Mouse (Mus musculus) liver, embryonic 13.5 days (tissue): ENCODE results near the gene Thumpd1. TPM values are rescaled to one million over a fixed set of nuclear protein-coding genes. Genes with fewer than 3 reads are reported as not detected.
"Not testable (repeated sequence)": the region's sequence is repeated elsewhere in the genome, so short reads cannot be mapped to it uniquely, and the experiment has no call there.

Experiments
- ATAC-seq: fragments of 200-750 bp; cut with Nextera tagmentation; 2 replicates; pipeline ENCODE4 v1.8.0; 2017; ENCODE audit warnings: low read depth, mild to moderate bottlenecking, moderate number of reproducible peaks, moderate library complexity
- DNase-seq: peaks from one replicate; pipeline ENCODE4 v3.0.0; 2022
- H3K27ac ChIP-seq: fragments of 300-500 bp; sonication (generic); 2 replicates; pipeline ENCODE4 v1.5.1; 2015; ENCODE audit warnings: moderate library complexity, mild to moderate bottlenecking, inconsistent platforms
- H3K27me3 ChIP-seq: fragments of 300-500 bp; sonication (generic); 2 replicates; pipeline ENCODE4 v1.6.1; 2015; ENCODE audit warnings: mild to moderate bottlenecking, inconsistent platforms
- H3K36me3 ChIP-seq: fragments of 300-500 bp; sonication (generic); 2 replicates; pipeline ENCODE4 v1.6.1; 2015; ENCODE audit warnings: mild to moderate bottlenecking, inconsistent platforms
- H3K4me1 ChIP-seq: fragments of 300-500 bp; sonication (generic); replicated peaks from 2 replicates; pipeline ENCODE4 v1.6.1; 2015; ENCODE audit warnings: inconsistent platforms
- H3K4me2 ChIP-seq: fragments of 300-500 bp; sonication (generic); 2 replicates; pipeline ENCODE4 v1.6.1; 2015; ENCODE audit warnings: inconsistent platforms, mild to moderate bottlenecking, moderate library complexity
- H3K4me3 ChIP-seq: fragments of 300-500 bp; sonication (generic); replicated peaks from 2 replicates; pipeline ENCODE4 v1.5.1; 2015; ENCODE audit warnings: mild to moderate bottlenecking, inconsistent platforms
- H3K9ac ChIP-seq: fragments of 300-500 bp; sonication (generic); 2 replicates; pipeline ENCODE4 v1.6.1; 2015; ENCODE audit warnings: mild to moderate bottlenecking, inconsistent platforms
- H3K9me3 ChIP-seq: fragments of 300-500 bp; sonication (generic); replicated peaks from 2 replicates; pipeline ENCODE4 v1.6.1; 2016; ENCODE audit warnings: inconsistent platforms
- WGBS: fragments of 180-500 bp; shearing (Covaris S2); methylation state at CpG from one replicate; pipeline ENCODE4 v1.1.7; 2015; ENCODE audit not compliant: insufficient replicate concordance; 5-methylcytosine and 5-hydroxymethylcytosine counted together
- polyA plus RNA-seq: library from polyadenylated mRNA; unstranded; fragments of >200 nt; fragmentation: Nextera tagmentation; extraction: Ambion mirVana; gene quantifications from 2 replicates; pipeline ENCODE4 v1.2.1, GENCODE M21; 2015

The Thumpd1 gene
- polyA plus RNA-seq, 1 experiment from 2014 or later = 35.7 TPM

GRCm38 (mm10) chr7:119739798-119740468 is 19.3 kb upstream of the Thumpd1 start:
- WGBS = 3% methylated on average over 28 of the region's 44 CpGs
- not testable (repeated sequence) for H3K9ac ChIP-seq

DNA sequence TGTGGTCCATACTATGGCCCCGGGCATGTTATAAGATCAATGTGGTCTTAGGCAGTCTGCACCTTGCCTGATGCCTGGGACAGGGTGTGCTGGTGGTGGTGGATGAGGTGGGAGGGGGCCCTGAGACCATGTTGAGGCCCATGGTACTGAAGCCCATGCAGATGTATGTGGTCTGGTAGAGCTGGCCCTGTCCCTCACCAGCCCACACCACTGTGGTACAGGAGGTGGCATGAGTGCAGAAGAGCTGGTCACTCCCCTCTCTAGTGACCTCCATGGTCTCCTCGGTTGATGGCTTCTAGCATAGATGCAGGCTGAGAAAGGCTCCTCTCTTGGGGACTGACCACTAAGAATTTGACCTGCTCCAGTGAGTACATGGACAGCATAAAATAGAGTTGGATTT is 18.3 kb upstream of the Thumpd1 start:
- ATAC-seq = no peak
- H3K4me1 ChIP-seq = no peaks in the 10 kb centered on the region

More at GRCm38 (mm10) chr7:119739798-119740468, 19.3 kb upstream of the Thumpd1 start:
- Histone ChIP-seq H3K4me3 (peak overlapping the region; percentile 33; the same call in 1 of the 2 replicates), H3K27me3 (peaks cover 11% of the 10 kb centered on the region), H3K4me2 (peak overlapping the region; percentile 37; the same call in 1 of the 2 replicates)
- not testable (repeated sequence) for ATAC-seq, H3K4me1 ChIP-seq, DNase-seq, H3K27ac ChIP-seq, H3K36me3 ChIP-seq, H3K9me3 ChIP-seq

GRCm38 (mm10) chr7:119731262-119731661 is 10.7 kb upstream of the Thumpd1 start:
- not testable (repeated sequence) for ATAC-seq, H3K9me3 ChIP-seq, H3K9ac ChIP-seq, H3K4me2 ChIP-seq, DNase-seq, H3K4me3 ChIP-seq, H3K36me3 ChIP-seq, H3K27me3 ChIP-seq, H3K4me1 ChIP-seq, H3K27ac ChIP-seq
- 63% methylated on average over 4 of the region's 4 CpGs for WGBS

More for the DNA sequence above, 18.3 kb upstream of the Thumpd1 start:
- H3K27ac ChIP-seq = no peak overlapping the region
- peaks cover 11% of the 10 kb centered on the region for H3K27me3 ChIP-seq
- 0 out of 2 replicates have a peak, but pooled peaks cover 3% of the 10 kb centered on the region for H3K9me3 ChIP-seq
- H3K4me3 ChIP-seq = no peak overlapping the region
- no peak overlapping the region for H3K9ac ChIP-seq
- DNase-seq = no peak
- 74% methylated on average over 2 of the region's 2 CpGs for WGBS
- no peak overlapping the region for H3K4me2 ChIP-seq
- no peaks in the 10 kb centered on the region for H3K36me3 ChIP-seq

GRCm38 (mm10) chr7:119727621-119728020 is 7.0 kb upstream of the Thumpd1 start:
- DNase-seq = no peak
- Histone ChIP-seq H3K4me3 (no peak overlapping the region), H3K9me3 (no peaks in the 10 kb centered on the region), H3K4me1 (no peaks in the 10 kb centered on the region), H3K4me2 (no peak overlapping the region), H3K27me3 (no peaks in the 10 kb centered on the region), H3K9ac (no peak overlapping the region), H3K36me3 (no peaks in the 10 kb centered on the region), H3K27ac (no peak overlapping the region)
- ATAC-seq = no peak
- 61% methylated on average over 2 of the region's 2 CpGs for WGBS

DNA sequence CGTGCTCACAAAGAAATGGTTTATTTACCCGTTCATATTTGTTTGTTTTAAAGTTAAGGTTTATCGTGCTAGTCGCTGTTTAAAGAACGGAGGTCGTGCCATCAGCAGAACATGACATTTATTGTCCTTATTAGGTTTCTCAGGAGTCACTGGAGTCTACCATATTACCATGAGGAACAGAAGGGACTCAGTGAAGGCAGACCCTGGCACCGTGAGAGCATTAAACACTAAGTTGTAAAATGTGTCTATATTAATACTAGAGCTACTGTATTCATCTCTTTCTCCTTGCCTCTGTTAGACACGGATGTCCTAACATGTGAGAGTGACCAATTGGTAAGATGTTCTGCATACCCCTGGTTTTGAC is 331 bp upstream of the Thumpd1 start:
- DNase-seq (no peak), ATAC-seq (peak; percentile 16; the same call in 1 of the 2 replicates)
- no peaks in the 10 kb centered on the region for H3K27me3 ChIP-seq
- peak overlapping the region; percentile 82 for H3K9ac ChIP-seq
- H3K4me1 ChIP-seq = peaks cover 13% of the 10 kb centered on the region
- H3K4me3 ChIP-seq = peak overlapping the region; percentile 87
- H3K4me2 ChIP-seq = peak overlapping the region; percentile 79
- H3K9me3 ChIP-seq = no peaks in the 10 kb centered on the region
- peaks cover 27% of the 10 kb centered on the region for H3K36me3 ChIP-seq
- WGBS = 15% methylated on average over 8 of the region's 8 CpGs
- H3K27ac ChIP-seq = no peak overlapping the region

- H3K36me3 ChIP-seq = peaks cover 36% of the 10 kb centered on the region
- DNase-seq (no peak), ATAC-seq (no peak)
- H3K4me1 ChIP-seq = no peaks in the 10 kb centered on the region
- H3K4me2 ChIP-seq = no peak overlapping the region
- H3K9me3 ChIP-seq = no peaks in the 10 kb centered on the region
- no peak overlapping the region for H3K9ac ChIP-seq
- no peak overlapping the region for H3K4me3 ChIP-seq
- H3K27ac ChIP-seq = no peak overlapping the region
- no peaks in the 10 kb centered on the region for H3K27me3 ChIP-seq
- 80% methylated on average over 7 of the region's 7 CpGs for WGBS
Measured at GRCm38 (mm10) chr7:119714111-119714510, 6.5 kb downstream of the Thumpd1 start.

- Histone ChIP-seq H3K27me3 (no peaks in the 10 kb centered on the region), H3K4me1 (no peaks in the 10 kb centered on the region), H3K9me3 (no peaks in the 10 kb centered on the region), H3K4me2 (no peak overlapping the region), H3K36me3 (no peaks in the 10 kb centered on the region), H3K9ac (no peak overlapping the region), H3K4me3 (no peak overlapping the region), H3K27ac (no peak overlapping the region)
- DNase-seq (no peak), ATAC-seq (no peak)
- whole genome bisulfite sequencing = 62% methylated on average over 1 of the region's 1 CpGs
Measured at GRCm38 (mm10) chr7:119694926-119695325, 25.7 kb downstream of the Thumpd1 start.

GRCm38 (mm10) chr7:119692302-119692701 is 28.3 kb downstream of the Thumpd1 start:
- ATAC-seq (no peak), DNase-seq (no peak)
- Histone ChIP-seq H3K4me3 (no peak overlapping the region), H3K9me3 (no peaks in the 10 kb centered on the region), H3K4me1 (no peaks in the 10 kb centered on the region), H3K27me3 (no peaks in the 10 kb centered on the region), H3K9ac (no peak overlapping the region), H3K4me2 (no peak overlapping the region), H3K36me3 (no peaks in the 10 kb centered on the region), H3K27ac (no peak overlapping the region)
- 72% methylated on average over 4 of the region's 4 CpGs for WGBS

GRCm38 (mm10) chr7:119689726-119690125 is 30.9 kb downstream of the Thumpd1 start, which contains the start of gene Acsm4:
TSS of gene Acsm4 (plus strand) at chr7:119690026.
- no peak within 1 kb of the TSS for H3K4me2 ChIP-seq
- no peaks in the 10 kb centered on the region for H3K4me1 ChIP-seq
- H3K36me3 ChIP-seq = no peaks in the 10 kb centered on the region
- no peaks in the 10 kb centered on the region for H3K27me3 ChIP-seq
- no peak within 1 kb of the TSS for H3K27ac ChIP-seq
- no peak within 1 kb of the TSS for H3K4me3 ChIP-seq
- no peak within 1 kb of the TSS for H3K9ac ChIP-seq
- 60% methylated on average over 5 of the region's 5 CpGs for WGBS
- no peak for DNase-seq
- no peak for ATAC-seq
- no peaks in the 10 kb centered on the region for H3K9me3 ChIP-seq

- WGBS = 46% methylated on average over 4 of the region's 4 CpGs
- no peaks in the 10 kb centered on the region for H3K4me1 ChIP-seq
- no peak overlapping the region for H3K9ac ChIP-seq
- no peaks in the 10 kb centered on the region for H3K9me3 ChIP-seq
- H3K4me3 ChIP-seq = no peak overlapping the region
- H3K27me3 ChIP-seq = no peaks in the 10 kb centered on the region
- no peak overlapping the region for H3K4me2 ChIP-seq
- ATAC-seq (no peak), DNase-seq (no peak)
- H3K27ac ChIP-seq = no peak overlapping the region
- H3K36me3 ChIP-seq = no peaks in the 10 kb centered on the region
Measured at GRCm38 (mm10) chr7:119682699-119683098, 37.9 kb downstream of the Thumpd1 start.

- whole genome bisulfite sequencing = 60% methylated on average over 8 of the region's 8 CpGs
- H3K9me3 ChIP-seq = no peaks in the 10 kb centered on the region
- H3K27ac ChIP-seq = no peak overlapping the region
- no peak overlapping the region for H3K9ac ChIP-seq
- no peak overlapping the region for H3K4me3 ChIP-seq
- DNase-seq = no peak
- H3K36me3 ChIP-seq = no peaks in the 10 kb centered on the region
- no peaks in the 10 kb centered on the region for H3K4me1 ChIP-seq
- ATAC-seq = no peak
- H3K27me3 ChIP-seq = no peaks in the 10 kb centered on the region
- no peak overlapping the region for H3K4me2 ChIP-seq
Measured at GRCm38 (mm10) chr7:119680107-119680506, 40.5 kb downstream of the Thumpd1 start.

GRCm38 (mm10) chr7:119673465-119673864 is 47.1 kb downstream of the Thumpd1 start:
- ATAC-seq = no peak
- Histone ChIP-seq H3K4me1 (no peaks in the 10 kb centered on the region), H3K4me3 (no peak overlapping the region), H3K27ac (no peak overlapping the region), H3K9me3 (no peaks in the 10 kb centered on the region), H3K36me3 (no peaks in the 10 kb centered on the region), H3K4me2 (no peak overlapping the region), H3K27me3 (no peaks in the 10 kb centered on the region), H3K9ac (no peak overlapping the region)
- DNase-seq = peak; percentile 3
- WGBS = 16% methylated on average over 6 of the region's 6 CpGs
